Mouse (Mus musculus) splenic B cell, adult 2 months (primary cell): ENCODE data around the gene Shld1.

ENCODE experiments used
- DNase-seq: peaks from one replicate; pipeline ENCODE4 v3.0.0-alpha.2; 2011; ENCODE audit warnings: low read depth, low spot score
- H3K27me3 ChIP-seq: 2 replicates; pipeline ENCODE4 v1.6.1; 2012; ENCODE audit warnings: mild to moderate bottlenecking, low read length, moderate library complexity, mixed read lengths; ENCODE audit not compliant: control insufficient read depth, poor library complexity, insufficient read depth, severe bottlenecking
- H3K36me3 ChIP-seq: 2 replicates; pipeline ENCODE4 v1.6.1; 2012; ENCODE audit warnings: mild to moderate bottlenecking, low read length, moderate library complexity, mixed read lengths; ENCODE audit not compliant: control insufficient read depth, poor library complexity, insufficient read depth, severe bottlenecking

The Shld1 gene

GRCm38 (mm10) chr2:132672121-132672520 is 14.6 kb upstream of the Shld1 start:
- Histone ChIP-seq H3K27me3 (no peaks in the 10 kb centered on the region), H3K36me3 (no peaks in the 10 kb centered on the region)
- DNase-seq, result no peak

DNA sequence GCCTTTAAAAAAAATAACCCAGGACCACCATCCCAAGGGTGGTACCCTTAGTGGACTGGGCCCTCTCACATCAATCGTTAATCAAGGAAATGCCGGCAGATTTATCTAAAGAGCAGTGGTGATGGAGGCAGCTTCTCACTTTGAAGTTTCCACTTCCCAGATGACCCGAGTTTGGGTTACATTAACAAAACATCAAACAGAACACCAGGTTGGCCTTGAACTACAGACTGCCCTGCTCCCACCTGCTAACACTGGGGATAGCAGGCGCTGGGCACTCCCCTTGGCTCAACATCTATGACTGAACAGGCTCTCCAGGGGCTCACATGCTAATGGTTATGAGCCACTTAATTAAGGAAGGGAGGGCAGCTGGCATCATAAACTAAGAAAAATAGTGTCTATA is 10.6 kb upstream of the Shld1 start:
- no peak for DNase-seq
- Histone ChIP-seq H3K36me3 (no peaks in the 10 kb centered on the region), H3K27me3 (no peaks in the 10 kb centered on the region)

- no peaks in the 10 kb centered on the region for H3K27me3 ChIP-seq
- no peaks in the 10 kb centered on the region for H3K36me3 ChIP-seq
These were observed 1.7 kb upstream of the Shld1 start for GRCm38 (mm10) chr2:132685001-132685400.

GRCm38 (mm10) chr2:132688611-132689021 is 1.9 kb downstream of the Shld1 start:
- DNase-seq, result no peak
- no peaks in the 10 kb centered on the region for H3K36me3 ChIP-seq
- no peaks in the 10 kb centered on the region for H3K27me3 ChIP-seq

More at GRCm38 (mm10) chr2:132685001-132685400, 1.7 kb upstream of the Shld1 start:
- no peak for DNase-seq

- peak; percentile 37 for DNase-seq
- H3K27me3 ChIP-seq, result no peaks in the 10 kb centered on the region
- no peaks in the 10 kb centered on the region for H3K36me3 ChIP-seq
These were observed 2.4 kb downstream of the Shld1 start for GRCm38 (mm10) chr2:132689188-132689568.

DNA sequence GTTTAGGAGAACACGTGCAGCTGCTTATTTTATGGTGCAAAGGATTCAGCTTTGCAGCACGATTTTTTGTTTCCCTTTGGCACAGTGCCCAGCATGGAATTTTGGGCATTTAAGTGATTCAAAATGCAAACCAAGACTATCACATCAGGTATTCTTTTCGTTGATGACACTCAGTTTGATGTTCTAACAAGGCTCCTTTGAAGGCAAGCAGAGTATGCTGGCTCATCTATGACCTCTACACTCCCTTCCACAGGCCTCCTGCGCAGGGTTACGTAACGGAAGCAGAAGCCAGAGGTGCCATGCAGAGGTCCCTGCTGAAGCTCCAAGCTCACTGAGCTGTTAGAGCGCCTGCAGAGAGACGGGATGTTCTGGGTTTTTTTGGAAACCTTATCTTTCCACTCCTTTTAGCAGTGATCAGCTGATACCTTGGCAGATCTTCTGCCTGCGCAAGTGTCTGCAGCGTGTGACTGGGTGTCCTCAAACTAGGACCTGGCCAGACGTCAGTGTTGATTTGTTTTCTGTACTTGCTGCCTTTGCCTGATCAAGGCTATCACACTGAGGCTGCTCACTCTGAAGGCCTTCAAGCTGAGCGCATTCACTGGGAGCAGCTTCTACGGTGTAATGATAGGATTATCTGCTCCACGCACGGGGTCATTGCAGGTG is 3.0 kb downstream of the Shld1 start:
- no peak for DNase-seq
- no peaks in the 10 kb centered on the region for H3K36me3 ChIP-seq

GRCm38 (mm10) chr2:132691731-132692130 is 5.0 kb downstream of the Shld1 start:
- Histone ChIP-seq H3K36me3 (no peaks in the 10 kb centered on the region), H3K27me3 (no peaks in the 10 kb centered on the region)
- no peak for DNase-seq

More for the DNA sequence above, 3.0 kb downstream of the Shld1 start:
- H3K27me3 ChIP-seq, result no peaks in the 10 kb centered on the region

DNA sequence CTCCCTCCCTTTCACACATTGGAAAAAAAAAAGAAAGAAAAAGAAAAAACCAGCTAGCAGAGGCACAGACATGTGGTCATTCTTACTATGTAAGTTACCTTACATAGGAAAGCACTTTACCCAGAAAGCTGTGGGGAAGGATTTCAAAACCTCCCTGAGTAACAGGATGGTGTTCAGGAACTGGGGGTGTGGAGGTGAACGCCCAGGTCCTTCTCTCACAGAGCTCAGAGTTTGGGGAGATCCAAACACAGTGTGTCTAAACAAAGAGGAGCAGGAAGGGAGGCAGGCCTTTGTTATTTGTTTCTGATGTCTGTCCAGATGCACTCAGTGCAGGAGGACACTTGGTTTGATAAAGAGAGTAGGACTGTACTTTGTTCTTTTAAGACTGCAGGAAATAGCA is 5.6 kb downstream of the Shld1 start:
- no peaks in the 10 kb centered on the region for H3K27me3 ChIP-seq
- DNase-seq, result no peak
- H3K36me3 ChIP-seq, result no peaks in the 10 kb centered on the region

DNA sequence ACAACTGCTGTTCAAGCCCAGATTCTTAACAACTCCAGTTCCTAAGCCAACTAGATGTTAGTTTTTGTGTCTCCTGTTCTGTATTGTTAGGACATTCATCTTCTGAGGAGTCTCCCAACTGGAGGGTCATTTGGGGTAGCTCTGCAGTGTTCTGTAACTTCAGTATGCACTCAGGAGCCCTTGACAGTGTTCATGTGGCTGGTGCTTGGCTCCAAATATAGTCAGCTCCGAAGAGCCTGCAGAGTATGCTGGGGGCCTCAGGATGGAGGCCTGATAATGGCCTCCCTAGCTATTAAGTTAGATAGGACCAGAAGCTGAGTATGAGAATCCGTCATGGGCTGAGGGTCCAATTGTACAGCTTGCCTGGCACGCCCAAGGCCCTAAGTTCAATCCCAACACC is 7.2 kb downstream of the Shld1 start:
- DNase-seq, result no peak
- Histone ChIP-seq H3K36me3 (no peaks in the 10 kb centered on the region), H3K27me3 (no peaks in the 10 kb centered on the region)

DNA sequence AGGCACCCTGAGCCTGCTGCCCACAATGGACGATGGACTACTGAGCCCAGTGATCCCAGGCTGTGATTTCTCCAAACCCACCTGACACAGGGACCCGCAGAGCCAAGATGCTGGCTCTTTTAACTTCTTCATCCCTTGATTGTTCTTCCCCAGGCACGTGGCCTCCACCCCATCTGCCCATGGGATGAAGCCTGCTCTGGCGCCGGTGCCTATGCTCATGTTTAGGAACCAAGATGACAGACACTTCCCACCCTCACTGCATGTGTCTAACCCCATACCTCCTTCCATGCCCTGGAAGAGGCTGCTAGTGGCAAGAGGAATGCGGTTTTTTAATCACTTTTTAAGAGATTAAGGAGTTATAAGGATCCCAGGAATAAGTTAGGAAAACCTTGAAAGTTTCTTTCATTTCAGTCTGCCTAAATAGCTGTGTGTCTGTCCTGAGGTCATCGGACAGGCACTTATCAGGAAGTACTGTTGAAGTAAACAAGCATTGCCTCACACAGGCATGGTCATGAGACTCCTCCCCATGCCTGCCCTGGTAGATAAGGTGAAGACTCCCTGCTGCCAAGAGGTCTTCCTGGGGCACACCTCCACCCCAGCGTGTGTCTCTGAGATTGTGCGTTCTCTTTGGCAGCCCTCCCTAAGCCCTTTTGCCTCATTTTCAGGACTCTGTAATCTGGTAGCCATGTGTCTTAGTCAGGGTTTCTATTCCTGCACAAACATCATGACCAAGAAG is 8.8 kb downstream of the Shld1 start:
- H3K36me3 ChIP-seq, result no peaks in the 10 kb centered on the region
- no peaks in the 10 kb centered on the region for H3K27me3 ChIP-seq
- DNase-seq, result no peak

DNA sequence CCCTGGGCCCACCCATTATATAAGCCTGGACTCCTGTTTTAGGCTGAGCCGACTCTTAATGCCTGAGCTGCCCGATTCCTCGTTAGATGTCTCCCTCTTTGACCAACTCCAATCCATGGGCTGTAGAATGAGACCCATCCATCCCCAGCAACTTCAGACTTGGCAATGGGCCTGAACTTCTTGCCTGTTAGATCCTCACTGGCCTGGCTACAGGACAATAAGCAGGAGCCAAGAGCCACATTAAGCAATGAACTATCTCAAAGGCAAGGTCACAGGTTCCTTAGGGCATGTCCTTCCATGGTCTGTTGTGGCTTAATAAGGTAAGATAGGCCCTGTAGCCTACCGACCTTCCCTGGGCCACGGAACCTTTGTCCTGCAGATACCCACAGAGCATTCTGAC is 9.8 kb downstream of the Shld1 start:
- no peak for DNase-seq
- H3K36me3 ChIP-seq, result no peaks in the 10 kb centered on the region
- no peaks in the 10 kb centered on the region for H3K27me3 ChIP-seq

- no peaks in the 10 kb centered on the region for H3K36me3 ChIP-seq
- H3K27me3 ChIP-seq, result no peaks in the 10 kb centered on the region
- no peak for DNase-seq
These were observed 10.5 kb downstream of the Shld1 start for GRCm38 (mm10) chr2:132697256-132697655.

DNA sequence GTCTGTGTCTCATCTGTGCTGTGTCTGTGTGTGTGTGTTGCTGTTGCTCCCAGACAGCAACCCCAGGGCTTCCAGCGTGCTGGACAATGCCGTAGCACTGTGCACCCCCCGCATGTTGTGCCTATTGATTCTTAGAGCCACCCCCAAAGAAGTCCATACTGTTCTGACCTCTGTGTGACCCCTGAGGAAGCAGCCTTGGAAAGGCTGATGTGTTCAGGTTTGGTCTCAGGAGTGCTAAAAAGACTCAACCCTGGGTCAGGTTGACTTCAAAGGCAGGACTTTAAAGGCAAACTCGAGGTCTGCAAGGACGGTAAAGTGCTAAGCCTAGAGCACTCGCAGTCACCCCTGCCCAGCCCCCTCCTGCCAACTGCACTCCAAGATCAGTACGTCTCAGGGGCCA is 11.0 kb downstream of the Shld1 start:
- H3K27me3 ChIP-seq, result no peaks in the 10 kb centered on the region
- no peaks in the 10 kb centered on the region for H3K36me3 ChIP-seq
- no peak for DNase-seq

- Histone ChIP-seq H3K27me3 (no peaks in the 10 kb centered on the region), H3K36me3 (no peaks in the 10 kb centered on the region)
- DNase-seq, result no peak
These were observed 11.7 kb downstream of the Shld1 start for GRCm38 (mm10) chr2:132698420-132698819.

DNA sequence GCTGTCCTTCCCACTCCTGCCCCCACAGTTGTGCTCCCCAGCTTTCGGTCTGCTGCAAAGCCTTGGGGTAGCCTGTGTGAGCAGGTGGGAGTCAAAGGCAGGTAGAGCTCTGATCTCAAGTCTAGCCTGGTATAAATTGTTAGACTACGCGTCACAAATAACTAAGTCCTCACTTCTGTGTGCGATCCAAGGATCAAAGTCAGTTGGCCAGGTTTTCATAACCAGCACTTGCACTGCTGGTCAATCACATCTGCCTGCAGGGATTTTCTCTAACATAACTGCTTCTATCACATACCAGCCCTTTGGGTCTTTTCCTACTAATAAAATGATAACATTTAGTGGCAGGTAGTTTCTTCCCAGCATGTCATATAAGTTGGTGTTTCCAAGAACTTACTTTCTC is 14.2 kb downstream of the Shld1 start:
- Histone ChIP-seq H3K36me3 (no peaks in the 10 kb centered on the region), H3K27me3 (no peaks in the 10 kb centered on the region)
- no peak for DNase-seq
